Mouse (Mus musculus) limb, embryonic 10.5 days (tissue): Measurements from ENCODE around the gene D230025D16Rik. TPM values are rescaled to one million over a fixed set of nuclear protein-coding genes. Genes with fewer than 3 reads are reported as not detected.
"Not testable (repeated sequence)": the region's sequence is repeated elsewhere in the genome, so short reads cannot be mapped to it uniquely, and the experiment has no call there.

ENCODE experiments used
- DNase-seq: peaks from one replicate; pipeline ENCODE4 v3.0.0-alpha.2; 2017; ENCODE audit warnings: low spot score
- H3K27ac ChIP-seq: fragments of 300-500 bp; sonication (generic); 2 replicates; pipeline ENCODE4 v1.5.1; 2016; ENCODE audit warnings: mild to moderate bottlenecking
- H3K27me3 ChIP-seq: fragments of 300-500 bp; sonication (generic); 2 replicates; pipeline ENCODE4 v1.6.1; 2016; ENCODE audit warnings: low read depth, mild to moderate bottlenecking; ENCODE audit not compliant: poor library complexity, severe bottlenecking
- H3K36me3 ChIP-seq: fragments of 300-500 bp; sonication (generic); 2 replicates; pipeline ENCODE4 v1.6.1; 2016; ENCODE audit warnings: mild to moderate bottlenecking, moderate library complexity
- H3K4me1 ChIP-seq: fragments of 300-500 bp; sonication (generic); 2 replicates; pipeline ENCODE4 v1.6.1; 2016
- H3K4me3 ChIP-seq: fragments of 300-500 bp; sonication (generic); 2 replicates; pipeline ENCODE4 v1.5.1; 2016; ENCODE audit warnings: mild to moderate bottlenecking, moderate library complexity
- H3K9me3 ChIP-seq: fragments of 300-500 bp; sonication (generic); replicated peaks from 2 replicates; pipeline ENCODE4 v1.6.1; 2016; ENCODE audit warnings: mild to moderate bottlenecking
- WGBS: fragments of 180-500 bp; shearing (Covaris S2); methylation state at CpG from one replicate; pipeline ENCODE4 v1.1.7; 2016; 5-methylcytosine and 5-hydroxymethylcytosine counted together
- polyA plus RNA-seq: library from polyadenylated mRNA; unstranded; fragments of >200 nt; fragmentation: Nextera tagmentation; extraction: Ambion mirVana; gene quantifications from 2 replicates; pipeline ENCODE4 v1.2.1, GENCODE M21; 2016

D230025D16Rik gene
- polyA plus RNA-seq, 1 experiment from 2014 or later = 25.4 TPM

DNA sequence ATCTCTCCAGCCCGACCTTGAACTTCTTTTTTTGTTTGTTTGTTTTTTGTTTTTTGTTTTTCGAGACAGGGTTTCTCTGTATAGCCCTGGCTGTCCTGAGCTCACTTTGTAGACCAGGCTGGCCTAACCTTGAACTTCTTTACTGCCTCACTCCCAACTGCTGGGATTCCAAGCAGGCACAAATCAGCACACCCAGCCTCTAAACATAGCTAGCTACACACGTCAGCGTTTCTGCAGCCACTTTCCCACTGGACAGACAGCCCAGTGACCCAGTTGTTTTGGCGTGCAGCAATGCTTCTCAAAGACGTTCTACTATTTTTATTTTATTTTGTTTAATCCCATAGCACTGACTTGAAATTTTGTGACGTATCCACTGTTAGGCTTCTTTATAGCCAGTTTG is 1.1 kb upstream of the D230025D16Rik start:
- Histone ChIP-seq H3K4me3 (peak overlapping the region; percentile 97; the same call in 1 of the 2 replicates), H3K9me3 (no peaks in the 10 kb centered on the region), H3K36me3 (no peaks in the 10 kb centered on the region), H3K4me1 (peaks cover 20% of the 10 kb centered on the region), H3K27me3 (no peaks in the 10 kb centered on the region), H3K27ac (no peak overlapping the region; the same call in 1 of the 2 replicates)
- no peak for DNase-seq
- WGBS = 83% methylated on average over 7 of the region's 7 CpGs

DNA sequence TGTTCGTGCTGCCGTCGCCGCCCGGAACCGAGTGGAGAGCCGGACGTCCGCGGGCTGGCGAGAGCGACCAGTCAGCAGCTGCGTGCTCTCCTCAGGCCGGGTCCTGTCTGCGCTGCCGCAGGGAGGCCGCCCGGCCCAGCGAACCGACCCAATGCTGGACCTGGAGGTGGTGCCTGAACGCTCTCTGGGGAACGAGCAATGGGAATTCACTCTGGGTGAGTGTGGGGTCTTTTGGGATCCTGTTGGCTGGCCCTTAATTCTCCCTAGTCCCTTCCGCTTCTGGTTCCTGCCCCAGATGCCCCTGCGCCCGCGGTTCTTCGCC is 288 bp downstream of the D230025D16Rik start:
- 0% methylated on average over 27 of the region's 27 CpGs for WGBS
- Histone ChIP-seq H3K4me3 (peak overlapping the region; percentile 97), H3K27me3 (no peaks in the 10 kb centered on the region), H3K4me1 (peaks cover 20% of the 10 kb centered on the region), H3K27ac (peak overlapping the region; percentile 87), H3K9me3 (no peaks in the 10 kb centered on the region), H3K36me3 (no peaks in the 10 kb centered on the region)
- DNase-seq = no peak

DNA sequence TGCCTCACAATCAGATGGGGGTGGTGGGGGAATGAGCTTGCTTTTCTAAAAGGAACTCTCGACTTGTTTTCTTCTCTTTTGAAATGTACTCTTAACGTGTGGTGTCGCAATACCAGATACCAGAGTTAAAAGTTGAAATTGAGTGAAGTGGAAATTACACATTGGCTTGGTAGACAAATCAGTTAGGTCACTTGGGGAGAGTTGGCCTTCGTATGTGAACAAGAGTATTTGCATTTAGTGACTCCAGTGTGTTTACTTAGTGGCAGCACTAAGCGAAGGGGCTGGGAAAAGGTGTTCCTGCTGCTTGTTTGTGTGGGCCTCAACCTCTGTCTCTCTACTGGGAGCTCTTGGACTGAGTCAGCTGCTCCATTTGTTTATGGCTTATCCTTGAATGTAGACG is 972 bp downstream of the D230025D16Rik start:
- WGBS = 29% methylated on average over 6 of the region's 6 CpGs
- no peak for DNase-seq

DNA sequence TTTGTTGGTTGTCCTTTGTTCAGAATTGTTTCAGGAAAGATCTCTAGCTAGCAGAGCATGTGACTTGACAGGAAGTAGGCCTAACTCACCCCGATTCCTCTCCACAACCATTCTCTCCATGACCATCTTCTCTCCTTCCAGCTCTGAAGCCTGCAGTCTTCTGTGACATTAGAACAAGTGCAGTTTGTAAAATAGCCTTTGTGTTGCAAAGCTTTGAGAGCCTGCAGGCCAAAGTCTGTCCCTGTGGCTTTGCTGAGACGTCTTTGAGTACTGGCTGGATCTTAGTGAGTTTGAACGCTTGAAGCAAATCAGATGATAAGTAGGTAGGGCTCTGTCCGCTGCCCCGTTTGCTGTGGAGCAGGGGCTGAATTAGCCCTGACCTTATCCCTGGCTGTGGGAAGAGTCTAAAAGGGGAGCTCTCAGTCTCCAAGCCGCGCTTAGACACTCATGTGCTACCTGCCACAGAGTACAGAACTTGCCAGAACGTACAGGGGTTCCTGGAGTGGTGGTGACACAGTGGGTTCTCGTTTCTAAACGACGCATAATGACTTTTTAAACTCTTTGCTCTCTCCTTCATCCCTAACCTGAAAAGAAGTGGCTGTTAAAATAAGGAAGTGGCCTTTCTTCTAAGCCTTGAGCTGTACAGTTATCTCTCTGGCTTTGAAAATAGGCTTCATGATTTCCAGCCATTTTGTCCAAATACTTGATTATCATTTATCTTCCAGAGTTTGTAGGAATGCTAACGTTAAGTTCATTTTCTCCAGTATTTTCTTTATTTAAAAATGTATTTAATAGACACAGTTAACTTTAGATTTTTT is 6.8 kb downstream of the D230025D16Rik start:
- Histone ChIP-seq H3K27me3 (no peaks in the 10 kb centered on the region), H3K27ac (no peak overlapping the region), H3K4me3 (no peak overlapping the region), H3K4me1 (no peaks in the 10 kb centered on the region), H3K36me3 (peaks cover 35% of the 10 kb centered on the region), H3K9me3 (no peaks in the 10 kb centered on the region)
- DNase-seq = no peak
- 89% methylated on average over 12 of the region's 12 CpGs for WGBS

More for the DNA sequence above, 972 bp downstream of the D230025D16Rik start:
- Histone ChIP-seq H3K4me3 (peak overlapping the region; percentile 97), H3K27me3 (no peaks in the 10 kb centered on the region), H3K27ac (peak overlapping the region; percentile 87), H3K36me3 (0 out of 2 replicates have a peak, but pooled peaks cover 2% of the 10 kb centered on the region), H3K4me1 (peaks cover 20% of the 10 kb centered on the region), H3K9me3 (no peaks in the 10 kb centered on the region)

DNA sequence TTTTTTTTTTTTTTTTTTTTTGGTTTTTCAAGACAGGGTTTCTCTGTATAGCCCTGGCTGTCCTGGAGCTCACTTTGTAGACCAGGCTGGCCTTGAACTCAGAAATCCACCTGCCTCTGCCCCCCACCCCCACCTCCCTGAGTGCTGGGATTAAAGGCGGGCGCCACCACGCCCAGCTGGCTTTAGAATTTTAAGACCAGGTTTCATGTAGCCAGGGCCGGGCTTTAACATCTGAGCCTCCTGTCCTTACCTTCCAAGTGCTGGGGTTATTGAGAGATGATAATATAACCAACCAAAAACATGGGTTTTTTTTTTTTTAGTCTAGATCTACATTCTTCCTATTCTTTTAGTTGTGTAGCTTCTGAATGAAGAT is 7.4 kb downstream of the D230025D16Rik start:
- not testable (repeated sequence) for H3K4me1 ChIP-seq, H3K4me3 ChIP-seq, H3K27me3 ChIP-seq, H3K9me3 ChIP-seq, H3K27ac ChIP-seq, DNase-seq
- 94% methylated on average over 4 of the region's 4 CpGs for whole genome bisulfite sequencing
- peaks cover 37% of the 10 kb centered on the region for H3K36me3 ChIP-seq

DNA sequence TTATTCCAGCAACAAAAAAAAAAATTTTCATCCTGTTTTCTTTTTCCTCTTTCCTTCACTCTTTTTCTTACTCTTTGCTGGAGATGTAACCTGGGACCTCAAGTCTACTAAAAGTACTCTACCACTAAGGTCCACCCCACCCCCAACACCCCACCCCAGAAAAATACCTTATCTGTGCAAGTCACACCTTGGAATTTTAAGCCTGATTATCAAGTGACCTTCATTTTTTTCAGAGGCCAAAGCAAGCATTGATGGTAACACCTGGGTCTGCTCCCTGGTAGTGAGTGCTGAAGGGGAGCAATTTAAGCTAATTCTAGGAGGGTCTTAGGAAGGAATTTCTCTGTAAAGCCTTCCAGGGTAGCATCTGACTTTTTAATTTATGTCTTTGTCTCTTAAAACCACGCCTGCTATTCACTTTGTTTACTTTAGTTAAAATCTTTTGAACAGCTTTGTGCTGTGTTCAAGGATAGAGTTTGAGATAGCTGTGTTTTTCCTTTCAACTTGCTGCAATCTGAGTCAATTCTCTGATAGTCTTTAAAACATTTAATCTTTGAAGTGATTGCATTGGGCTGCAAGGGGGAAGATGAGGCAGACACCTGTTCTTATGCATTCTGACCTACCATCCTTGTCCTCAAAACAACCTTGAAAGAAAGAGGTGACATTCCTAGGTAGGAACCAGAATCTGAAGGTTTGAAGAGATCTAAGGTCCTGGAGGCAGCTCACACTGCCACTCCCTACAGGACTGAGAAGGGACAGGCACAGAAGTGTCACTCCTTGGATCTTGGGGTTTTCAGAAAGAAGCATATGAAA is 8.4 kb downstream of the D230025D16Rik start:
- no peaks in the 10 kb centered on the region for H3K4me1 ChIP-seq
- peaks cover 39% of the 10 kb centered on the region for H3K36me3 ChIP-seq
- H3K9me3 ChIP-seq = no peaks in the 10 kb centered on the region
- H3K27ac ChIP-seq = no peak overlapping the region
- no peaks in the 10 kb centered on the region for H3K27me3 ChIP-seq
- H3K4me3 ChIP-seq = no peak overlapping the region
- 50% methylated on average over 1 of the region's 1 CpGs for WGBS
- DNase-seq = no peak

DNA sequence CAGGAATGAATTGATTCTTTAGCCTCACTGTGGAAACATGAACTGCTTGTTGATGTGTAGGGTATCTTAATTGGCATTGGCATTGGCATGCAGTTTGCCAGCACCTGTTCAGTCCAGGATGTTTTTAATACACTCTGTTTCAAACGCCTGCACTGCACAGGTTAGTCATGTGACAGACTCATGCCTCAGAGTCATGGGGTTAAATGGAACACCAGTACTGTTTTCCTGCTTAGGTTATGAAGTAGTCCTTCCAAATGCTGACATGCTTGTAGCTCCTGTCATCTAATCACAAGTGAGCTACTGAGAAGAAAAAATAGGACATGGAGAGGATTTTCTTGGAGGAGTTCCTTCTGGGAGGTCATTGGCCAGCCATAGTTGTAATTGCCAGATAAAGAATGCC is 10.3 kb downstream of the D230025D16Rik start:
- no peak for DNase-seq
- Histone ChIP-seq H3K36me3 (peaks cover 58% of the 10 kb centered on the region), H3K27me3 (no peaks in the 10 kb centered on the region), H3K27ac (no peak overlapping the region), H3K9me3 (no peaks in the 10 kb centered on the region), H3K4me1 (no peaks in the 10 kb centered on the region), H3K4me3 (no peak overlapping the region)
- WGBS = 79% methylated on average over 1 of the region's 1 CpGs

DNA sequence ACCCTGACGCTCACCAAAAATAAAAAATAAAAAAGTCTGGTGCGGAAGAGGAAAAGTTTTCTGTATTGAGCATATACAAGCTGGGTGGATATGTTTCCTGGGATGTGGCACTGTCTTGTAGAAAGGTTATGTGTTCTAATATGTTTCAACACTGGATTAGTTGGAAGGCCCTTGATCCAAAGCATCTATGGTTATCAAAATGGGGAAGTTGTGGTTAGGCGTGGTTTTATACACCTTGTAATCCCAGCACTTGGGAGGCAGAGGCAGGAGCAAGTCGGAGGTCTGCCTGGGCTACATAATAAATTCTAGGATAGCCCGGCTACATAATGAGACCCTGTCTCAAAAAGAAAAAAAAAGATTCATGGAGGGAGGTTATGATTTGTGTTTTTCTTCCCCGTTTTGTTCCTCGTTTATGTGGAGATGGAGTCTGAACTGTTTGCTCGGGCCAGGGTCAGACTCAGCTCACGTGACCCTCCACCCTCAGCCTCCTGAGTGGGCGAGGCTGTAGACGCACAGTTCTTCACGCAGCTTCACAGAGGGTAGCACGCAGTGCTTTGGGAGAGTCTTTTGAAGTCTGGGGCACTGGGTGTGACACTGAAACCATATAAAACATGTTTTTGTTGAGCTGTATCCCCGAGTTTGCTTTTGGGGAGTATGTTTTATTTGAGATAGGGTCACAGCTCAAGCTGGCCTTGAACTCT is 12.6 kb downstream of the D230025D16Rik start:
- no peaks in the 10 kb centered on the region for H3K4me1 ChIP-seq
- WGBS = 94% methylated on average over 14 of the region's 14 CpGs
- no peaks in the 10 kb centered on the region for H3K9me3 ChIP-seq
- H3K36me3 ChIP-seq = peaks cover 73% of the 10 kb centered on the region
- no peak for DNase-seq
- H3K4me3 ChIP-seq = no peak overlapping the region
- H3K27me3 ChIP-seq = no peaks in the 10 kb centered on the region
- H3K27ac ChIP-seq = no peak overlapping the region

DNA sequence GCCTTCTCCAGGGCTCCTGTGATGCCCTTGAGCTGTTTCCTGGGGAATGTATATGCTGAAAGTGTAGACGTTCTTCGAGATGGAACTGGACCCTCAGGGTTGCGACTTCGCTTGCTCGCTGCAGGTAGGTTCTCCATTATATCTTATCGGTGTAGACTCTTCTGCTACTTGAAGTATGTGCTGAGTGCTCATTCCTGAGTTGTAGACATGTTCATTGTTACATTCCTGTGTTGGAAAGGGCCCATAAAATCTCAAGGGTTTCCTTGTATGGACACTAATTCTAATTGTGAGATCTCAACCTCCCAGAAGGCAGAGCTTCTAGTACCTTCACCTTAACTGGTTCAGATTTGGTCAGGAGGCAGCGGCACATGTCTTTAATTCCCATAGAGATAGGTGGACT is 16.1 kb downstream of the D230025D16Rik start:
- peaks cover 66% of the 10 kb centered on the region for H3K36me3 ChIP-seq
- H3K27ac ChIP-seq = no peak overlapping the region
- H3K4me3 ChIP-seq = no peak overlapping the region
- no peaks in the 10 kb centered on the region for H3K9me3 ChIP-seq
- no peaks in the 10 kb centered on the region for H3K27me3 ChIP-seq
- no peaks in the 10 kb centered on the region for H3K4me1 ChIP-seq
- WGBS = 98% methylated on average over 7 of the region's 7 CpGs
- no peak for DNase-seq

DNA sequence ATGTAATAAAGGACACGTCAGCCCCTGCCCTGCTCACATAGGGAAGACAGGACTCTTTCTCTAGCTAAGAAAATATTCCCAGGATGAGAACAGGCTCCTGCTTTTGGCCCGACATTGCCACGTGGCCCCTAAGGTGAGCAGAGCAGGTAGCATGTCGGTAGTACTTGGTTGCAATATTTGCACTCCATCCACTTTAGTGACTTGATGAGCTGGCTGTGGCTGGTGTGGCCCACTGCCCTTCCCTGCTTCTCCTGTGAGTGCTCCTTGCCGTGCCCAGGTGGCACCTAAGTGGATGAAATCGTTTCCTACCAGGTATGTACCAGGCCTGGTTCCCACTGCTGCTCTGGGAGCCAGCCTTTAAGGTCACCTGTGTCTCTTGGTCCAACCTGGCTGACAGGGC is 27.0 kb downstream of the D230025D16Rik start:
- H3K9me3 ChIP-seq = no peaks in the 10 kb centered on the region
- H3K36me3 ChIP-seq = peaks cover 68% of the 10 kb centered on the region
- no peak for DNase-seq
- no peak overlapping the region for H3K4me3 ChIP-seq
- WGBS = 91% methylated on average over 6 of the region's 6 CpGs
- H3K27me3 ChIP-seq = peaks cover 21% of the 10 kb centered on the region
- H3K27ac ChIP-seq = no peak overlapping the region
- H3K4me1 ChIP-seq = peaks cover 25% of the 10 kb centered on the region

DNA sequence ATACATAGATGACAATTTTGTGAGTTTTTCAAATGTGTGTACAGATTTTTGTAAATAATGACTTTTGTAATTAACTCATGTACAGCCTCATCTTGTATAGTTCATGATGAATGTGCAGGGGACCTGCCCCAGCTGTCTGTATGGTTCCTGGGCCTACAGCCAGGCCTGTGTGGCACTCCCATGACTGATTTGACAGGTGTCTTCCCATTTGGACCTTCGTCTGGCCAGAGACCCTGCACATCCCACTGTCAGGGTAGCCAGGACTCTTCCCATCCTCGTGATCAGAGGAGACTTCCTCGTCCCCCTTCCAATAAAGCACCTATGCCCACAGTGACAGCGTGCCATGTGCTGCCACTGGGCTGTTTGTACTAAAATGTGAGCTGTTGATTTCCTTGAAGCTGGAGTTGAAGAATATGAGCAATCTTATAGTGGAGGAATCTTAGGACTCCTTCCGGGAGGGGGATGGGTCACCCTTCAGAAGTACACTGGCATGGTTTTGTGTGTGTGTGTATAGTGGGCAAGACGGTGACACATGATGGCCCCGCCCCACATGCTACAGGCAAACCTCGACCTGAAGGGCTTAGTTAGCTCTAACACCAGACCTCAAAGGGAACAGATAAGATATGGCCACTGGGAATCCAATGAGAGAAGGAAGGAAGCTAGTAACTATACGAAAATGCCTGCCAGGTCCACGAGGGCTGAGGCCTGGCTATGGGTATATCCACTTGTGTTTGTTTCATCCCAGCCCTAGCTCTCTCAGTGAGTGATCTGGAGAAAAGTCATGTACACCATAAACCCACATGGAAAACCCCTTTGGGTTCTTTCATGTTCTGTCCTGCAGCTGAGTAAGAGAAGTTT is 28.0 kb downstream of the D230025D16Rik start:
- Histone ChIP-seq H3K4me3 (no peak overlapping the region), H3K36me3 (peaks cover 59% of the 10 kb centered on the region)

DNA sequence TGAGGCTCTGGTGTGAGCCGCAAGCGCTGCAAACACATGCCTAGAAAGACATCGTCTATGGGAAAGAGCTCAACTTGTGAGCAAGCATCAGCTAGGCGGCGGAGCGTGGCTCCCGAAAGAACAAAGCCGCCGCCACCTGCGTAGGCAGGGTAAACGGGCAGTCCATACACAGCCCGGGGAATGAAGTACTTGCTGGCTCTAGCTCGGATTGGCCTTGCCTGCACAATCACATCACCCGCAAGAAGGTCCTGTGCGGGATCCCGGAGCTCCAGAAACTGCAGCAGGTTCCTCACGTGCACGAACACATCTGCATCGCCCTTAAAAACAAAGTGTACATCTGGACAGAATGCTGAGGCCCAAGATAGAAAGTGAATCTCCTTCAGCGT is 28.8 kb downstream of the D230025D16Rik start:
- peak; percentile 38 for DNase-seq
- Histone ChIP-seq H3K9me3 (no peaks in the 10 kb centered on the region), H3K36me3 (peaks cover 50% of the 10 kb centered on the region), H3K27ac (0 out of 2 replicates have a peak overlapping the region, but pooled peaks have one; percentile 85), H3K4me3 (peak overlapping the region; percentile 63), H3K27me3 (peaks cover 39% of the 10 kb centered on the region), H3K4me1 (peaks cover 28% of the 10 kb centered on the region)
- WGBS = 40% methylated on average over 20 of the region's 20 CpGs

More for the DNA sequence above, 28.0 kb downstream of the D230025D16Rik start:
- Histone ChIP-seq H3K4me1 (peaks cover 25% of the 10 kb centered on the region), H3K27ac (no peak overlapping the region), H3K27me3 (peaks cover 31% of the 10 kb centered on the region), H3K9me3 (no peaks in the 10 kb centered on the region)
- no peak for DNase-seq
- 86% methylated on average over 10 of the region's 10 CpGs for WGBS
